ENCODE assay signal across 8 mouse cellular contexts in genomic region chr5:114127374-114128349, GRCm38 (mm10). TPM values are rescaled to one million over a fixed set of nuclear protein-coding genes. Genes with fewer than 3 reads are reported as not detected.
A peak's percentile ranks its signal among the peaks of the same experiment; 100 is the strongest.
DNase-seq lines count a peak whose midpoint lies in the region; ATAC-seq and TF ChIP-seq lines count a peak whose summit lies in the region.

TSS of gene Alkbh2 (minus strand) at chr5:114128218.

- no peak for TF ChIP-seq EP300 in stomach, postnatal 0 days (optimal IDR thresholded peaks at IDR 0.05)

- peak within 1 kb of the TSS; percentile 99 for H3K4me2 ChIP-seq in heart, embryonic 13.5 days
- H3K4me2 ChIP-seq in kidney, postnatal 0 days (ENCODE audit: low read length) = peak within 1 kb of the TSS; percentile 89
- H3K4me2 ChIP-seq in liver, embryonic 13.5 days = peak within 1 kb of the TSS; percentile 99
- peak within 1 kb of the TSS; percentile 99 for H3K4me2 ChIP-seq in stomach, postnatal 0 days (replicated peaks; ENCODE audit: low read depth)

- ATAC-seq in CD4-positive, CD25-positive, alpha-beta regulatory T cell, adult 4 months = peak; percentile 23
- ATAC-seq in heart, embryonic 13.5 days (ENCODE audit: extremely low read depth, insufficient number of reproducible peaks, low FRiP score, low TSS enrichment) = peak; percentile 43; the same call in 1 of the 2 replicates
- peak; percentile 18; the same call in 1 of the 2 replicates for ATAC-seq in kidney, postnatal 0 days (replicated peaks; ENCODE audit: low FRiP score, low read depth)
- ATAC-seq in liver, embryonic 13.5 days (ENCODE audit: low read depth) = peak; percentile 13
- ATAC-seq in stomach, postnatal 0 days (ENCODE audit: low FRiP score, low TSS enrichment) = peak; percentile 22; the same call in 1 of the 2 replicates

- TF ChIP-seq CTCF in kidney, postnatal 0 days (IDR thresholded peaks at IDR 0.05; ENCODE audit: low read depth) = peak; percentile 96
- peak; percentile 96 for TF ChIP-seq CTCF in stomach, postnatal 0 days (IDR thresholded peaks at IDR 0.05; ENCODE audit: low read depth)

- H3K9ac ChIP-seq in heart, embryonic 13.5 days = peak within 1 kb of the TSS; percentile 89
- H3K9ac ChIP-seq in kidney, postnatal 0 days (ENCODE audit: low read depth, low read length) = peak within 1 kb of the TSS; percentile 66
- peak within 1 kb of the TSS; percentile 80 for H3K9ac ChIP-seq in liver, embryonic 13.5 days
- peak within 1 kb of the TSS; percentile 64 for H3K9ac ChIP-seq in stomach, postnatal 0 days (ENCODE audit: low read length)

- H3K36me3 ChIP-seq in heart, embryonic 13.5 days = peaks cover 35% of the 10 kb centered on the region
- H3K36me3 ChIP-seq in kidney, postnatal 0 days (ENCODE audit: insufficient read depth, low read length) = peaks cover 17% of the 10 kb centered on the region; the same call in 1 of the 2 replicates
- H3K36me3 ChIP-seq in liver, embryonic 13.5 days = peaks cover 23% of the 10 kb centered on the region
- peaks cover 7% of the 10 kb centered on the region; the same call in 1 of the 2 replicates for H3K36me3 ChIP-seq in stomach, postnatal 0 days (ENCODE audit: control insufficient read depth, insufficient read depth, low read length)

- H3K4me1 ChIP-seq in heart, embryonic 13.5 days = peaks cover 23% of the 10 kb centered on the region
- H3K4me1 ChIP-seq in kidney, postnatal 0 days (replicated peaks; ENCODE audit: insufficient read depth, low read length) = peaks cover 6% of the 10 kb centered on the region; the same call in 1 of the 2 replicates
- H3K4me1 ChIP-seq in liver, embryonic 13.5 days (replicated peaks) = peaks cover 56% of the 10 kb centered on the region
- peaks cover 5% of the 10 kb centered on the region; the same call in 1 of the 2 replicates for H3K4me1 ChIP-seq in stomach, postnatal 0 days (replicated peaks; ENCODE audit: control insufficient read depth, insufficient read depth)

- peak; percentile 65 for DNase-seq in c-Kit-negative CD71-positive TER-119-positive erythroid progenitor cells, embryonic 14.5 days (ENCODE audit: low read depth, low spot score)
- DNase-seq in fibroblast of lung, adult 2 months (ENCODE audit: low read depth) = peak; percentile 44
- peak; percentile 79 for DNase-seq in kidney, postnatal 0 days (ENCODE audit: low spot score)
- peak; percentile 79 for DNase-seq in liver, embryonic 13.5 days
- DNase-seq in neural tube, embryonic 10.5 days (ENCODE audit: extremely low spot score, low spot score) = peak; percentile 98
- peak; percentile 90 for DNase-seq in stomach, postnatal 0 days (ENCODE audit: low spot score)

- H3K4me3 ChIP-seq in heart, embryonic 13.5 days = peak within 1 kb of the TSS; percentile 79
- H3K4me3 ChIP-seq in kidney, postnatal 0 days (replicated peaks; ENCODE audit: low read depth, low read length) = peak within 1 kb of the TSS; percentile 55
- H3K4me3 ChIP-seq in liver, embryonic 13.5 days (replicated peaks) = peak within 1 kb of the TSS; percentile 73
- peak within 1 kb of the TSS; percentile 61 for H3K4me3 ChIP-seq in stomach, postnatal 0 days (ENCODE audit: low read depth, low read length)

- WGBS in heart, embryonic 13.5 days = under 1% methylated on average over 69 of the region's 69 CpGs
- 2% methylated on average over 69 of the region's 69 CpGs for WGBS in kidney, postnatal 0 days
- WGBS in liver, embryonic 13.5 days (ENCODE audit: insufficient replicate concordance) = 1% methylated on average over 69 of the region's 69 CpGs
- WGBS in stomach, postnatal 0 days = under 1% methylated on average over 69 of the region's 69 CpGs

- H3K9me3 ChIP-seq in heart, embryonic 13.5 days = no peaks in the 10 kb centered on the region
- H3K9me3 ChIP-seq in kidney, postnatal 0 days (replicated peaks; ENCODE audit: low read length) = no peaks in the 10 kb centered on the region
- H3K9me3 ChIP-seq in liver, embryonic 13.5 days (replicated peaks) = no peaks in the 10 kb centered on the region
- H3K9me3 ChIP-seq in stomach, postnatal 0 days (ENCODE audit: control insufficient read depth, low read length) = no peaks in the 10 kb centered on the region

- H3K27me3 ChIP-seq in heart, embryonic 13.5 days (replicated peaks) = no peaks in the 10 kb centered on the region
- no peaks in the 10 kb centered on the region for H3K27me3 ChIP-seq in kidney, postnatal 0 days (ENCODE audit: insufficient read depth, low read length)
- no peaks in the 10 kb centered on the region for H3K27me3 ChIP-seq in liver, embryonic 13.5 days
- H3K27me3 ChIP-seq in stomach, postnatal 0 days (ENCODE audit: control insufficient read depth, insufficient read depth, low read length) = no peaks in the 10 kb centered on the region

- H3K27ac ChIP-seq in heart, embryonic 13.5 days (replicated peaks) = peak within 1 kb of the TSS; percentile 95
- H3K27ac ChIP-seq in kidney, postnatal 0 days = peak within 1 kb of the TSS; percentile 93
- peak within 1 kb of the TSS; percentile 79 for H3K27ac ChIP-seq in liver, embryonic 13.5 days
- peak within 1 kb of the TSS; percentile 76 for H3K27ac ChIP-seq in stomach, postnatal 0 days (replicated peaks)

RNA-seq across cellular contexts. Expression of gene Alkbh2, which starts in this region (rescaled TPM):
- polyA plus RNA-seq in CD4-positive, CD25-positive, alpha-beta regulatory T cell, adult 4 months (2017; shearing (Covaris generic)) = 1 to 10 TPM; 3.8 to 6.6 TPM
- polyA plus RNA-seq in heart, embryonic 13.5 days (2015; fragmentation: Nextera tagmentation; extraction: Ambion mirVana) = 6.4 and 9.1 TPM in 2 replicates
- polyA plus RNA-seq in kidney, postnatal 0 days (2015; fragmentation: Nextera tagmentation; extraction: Ambion mirVana) = 11.1 and 12.2 TPM in 2 replicates
- 4.5 and 5.1 TPM in 2 replicates for polyA plus RNA-seq in liver, embryonic 13.5 days (2015; fragmentation: Nextera tagmentation; extraction: Ambion mirVana)
- polyA plus RNA-seq in stomach, postnatal 0 days (2015; fragmentation: Nextera tagmentation; extraction: Ambion mirVana) = 6.2 and 6.9 TPM in 2 replicates

Comparison
In these comparisons a context has a peak if more than half of its experiments do, and no peak if none do; other contexts are left out.
1. Peak in every context shown above with its lines: DNase-seq, ATAC-seq, H3K4me3 ChIP-seq and H3K27ac ChIP-seq.
2. DNase-seq: peak in every context shown above with its lines; median percentile 98 in neural tube, embryonic 10.5 days; 90 in stomach, postnatal 0 days; 79 in kidney, postnatal 0 days; 79 in liver, embryonic 13.5 days; 65 in c-Kit-negative CD71-positive TER-119-positive erythroid progenitor cells, embryonic 14.5 days; 44 in fibroblast of lung, adult 2 months.